Mouse (Mus musculus) myocyte (in vitro differentiated cells): ENCODE measurements around the gene Slc30a1. TPM values are rescaled to one million over a fixed set of nuclear protein-coding genes. Genes with fewer than 3 reads are reported as not detected.

ENCODE experiments used
- H3K27me3 ChIP-seq: one replicate; pipeline ENCODE4 v1.6.1; 2011; ENCODE audit not compliant: control insufficient read depth, insufficient read depth, insufficient read length
- H3K36me3 ChIP-seq: one replicate; pipeline ENCODE4 v1.6.1; 2011; ENCODE audit not compliant: control insufficient read depth, insufficient read depth
- H3K4me2 ChIP-seq: one replicate; pipeline ENCODE4 v1.6.1; 2011; ENCODE audit warnings: low read depth, control low read depth
- H3K4me3 ChIP-seq: one replicate; pipeline ENCODE4 v1.5.1; 2011; ENCODE audit warnings: mild to moderate bottlenecking, control low read depth, moderate library complexity
- H3K79me2 ChIP-seq: one replicate; pipeline ENCODE4 v1.6.1; 2011; ENCODE audit not compliant: control insufficient read depth, insufficient read depth
- H3ac ChIP-seq: one replicate; pipeline ENCODE4 v1.6.1; 2011; ENCODE audit not compliant: control insufficient read depth, insufficient read length
- CEBPB ChIP-seq: IDR thresholded peaks from 2 replicates; pipeline ENCODE4 v1.6.1; 2011; ENCODE audit warnings: mild to moderate bottlenecking, moderate library complexity; ENCODE audit not compliant: poor library complexity, insufficient read depth, severe bottlenecking
- E2F4 ChIP-seq: IDR thresholded peaks from one replicate; pipeline ENCODE4 v1.6.1; 2011; ENCODE audit warnings: mild to moderate bottlenecking, control low read depth, moderate library complexity; ENCODE audit not compliant: insufficient read depth
- MAX ChIP-seq: IDR thresholded peaks from one replicate; pipeline ENCODE4 v1.6.1; 2011; ENCODE audit warnings: low read depth, mild to moderate bottlenecking, control low read depth
- MYOD1 ChIP-seq, 3 experiments: IDR thresholded peaks; one replicate each; pipeline ENCODE4 v1.6.1; 2011; ENCODE audit warnings: control low read depth in 2 of 3, low read depth in 2 of 3, mild to moderate bottlenecking in 2 of 3, moderate library complexity in 1 of 3; ENCODE audit not compliant: insufficient read length in 2 of 3, control insufficient read depth in 1 of 3
- MYOG ChIP-seq, 3 experiments: IDR thresholded peaks; one replicate each; pipeline ENCODE4 v1.6.1; 2011; ENCODE audit warnings: control low read depth in 2 of 3, low read depth in 2 of 3, mild to moderate bottlenecking in 2 of 3; ENCODE audit not compliant: insufficient read length in 2 of 3, control insufficient read depth in 1 of 3, insufficient read depth in 1 of 3
- POLR2A ChIP-seq: IDR thresholded peaks from one replicate; pipeline ENCODE4 v1.6.1; 2011; ENCODE audit warnings: low read depth, mild to moderate bottlenecking, control low read depth, moderate library complexity; ENCODE audit not compliant: insufficient read length
- POLR2AphosphoS2 ChIP-seq: IDR thresholded peaks from one replicate; pipeline ENCODE4 v1.6.1; 2011; ENCODE audit warnings: low read depth, control low read depth; ENCODE audit not compliant: insufficient read length
- REST ChIP-seq: IDR thresholded peaks from one replicate; pipeline ENCODE4 v1.6.1; 2011; ENCODE audit warnings: mild to moderate bottlenecking, control low read depth, moderate library complexity; ENCODE audit not compliant: insufficient read depth, insufficient read length
- SRF ChIP-seq: IDR thresholded peaks from one replicate; pipeline ENCODE4 v1.6.1; 2011; ENCODE audit warnings: low read depth; ENCODE audit not compliant: control insufficient read depth, insufficient read length
- TCF12 ChIP-seq: IDR thresholded peaks from one replicate; pipeline ENCODE4 v1.6.1; 2011; ENCODE audit warnings: mild to moderate bottlenecking, control low read depth; ENCODE audit not compliant: poor library complexity, insufficient read depth, severe bottlenecking
- TCF3 ChIP-seq: IDR thresholded peaks from one replicate; pipeline ENCODE4 v1.6.1; 2011; ENCODE audit warnings: low read depth, control low read depth; ENCODE audit not compliant: insufficient read length
- USF1 ChIP-seq: IDR thresholded peaks from one replicate; pipeline ENCODE4 v1.6.1; 2011; ENCODE audit warnings: low read depth, mild to moderate bottlenecking, control low read depth, moderate library complexity
- polyA plus RNA-seq: library from polyadenylated mRNA; unstranded; fragments of >200 nt; fragmentation: generic; extraction: Trizol; gene quantifications from one replicate; pipeline ENCODE4 v1.2.1, GENCODE M21; 2012; ENCODE audit warnings: missing spikeins

Gene Slc30a1
- polyA plus RNA-seq, 1 experiment = 3.9 TPM

DNA sequence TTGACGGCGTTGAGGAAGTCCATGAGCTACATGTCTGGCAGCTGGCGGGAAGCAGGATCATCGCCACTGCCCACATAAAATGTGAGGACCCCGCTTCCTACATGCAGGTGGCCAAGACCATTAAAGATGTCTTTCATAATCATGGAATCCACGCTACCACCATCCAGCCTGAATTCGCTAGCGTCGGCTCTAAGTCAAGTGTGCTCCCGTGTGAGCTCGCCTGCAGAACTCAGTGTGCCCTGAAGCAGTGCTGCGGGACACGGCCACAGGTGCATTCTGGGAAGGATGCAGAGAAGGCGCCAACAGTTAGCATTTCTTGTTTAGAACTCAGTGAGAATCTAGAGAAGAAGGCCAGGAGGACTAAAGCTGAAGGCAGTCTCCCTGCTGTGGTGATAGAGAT lies 2.7 kb downstream of the Slc30a1 start:
- Histone ChIP-seq H3K36me3 (peaks cover 5% of the 10 kb centered on the region), H3K79me2 (peaks cover 17% of the 10 kb centered on the region), H3K27me3 (no peaks in the 10 kb centered on the region), H3K4me2 (no peak overlapping the region), H3K4me3 (no peak overlapping the region), H3ac (no peak overlapping the region)
- TF ChIP-seq SRF = no peak
- TF ChIP-seq REST = no peak
- TF ChIP-seq MYOD1 (IDR thresholded peaks at IDR 0.05; ENCODE audit: control insufficient read depth in 1 of 3, insufficient read length in 2 of 3, low read depth in 2 of 3) = no peak

DNA sequence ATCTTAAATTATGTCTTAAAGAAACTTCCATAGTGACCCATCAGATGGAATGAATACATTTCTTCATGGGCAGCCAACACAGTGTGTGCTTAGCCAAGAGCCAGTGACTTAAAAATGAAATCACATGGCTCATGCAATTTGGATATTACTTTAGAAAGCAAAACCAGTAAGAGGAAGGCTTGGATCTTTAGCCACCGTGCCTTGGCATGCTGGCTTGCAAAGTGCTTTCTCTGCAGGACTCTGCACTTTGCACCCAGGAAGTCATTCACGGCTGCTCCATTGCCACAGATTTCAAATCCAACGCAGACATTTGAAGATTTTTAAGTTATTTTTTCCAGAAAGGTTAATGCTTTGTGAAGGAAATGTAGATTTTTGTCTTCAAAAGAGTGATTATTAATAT lies 4.1 kb downstream of the Slc30a1 start:
- no peak for TF ChIP-seq CEBPB
- TF ChIP-seq MYOG (IDR thresholded peaks at IDR 0.05; ENCODE audit: control insufficient read depth in 1 of 3, insufficient read depth in 1 of 3, insufficient read length in 2 of 3, low read depth in 2 of 3) = no peak
- TF ChIP-seq REST = no peak
- no peak for TF ChIP-seq TCF3
- TF ChIP-seq SRF = no peak
- no peak for TF ChIP-seq USF1
- no peak for TF ChIP-seq E2F4
- TF ChIP-seq POLR2AphosphoS2 = no peak
- no peak for TF ChIP-seq MAX
- no peak for TF ChIP-seq MYOD1 (IDR thresholded peaks at IDR 0.05; ENCODE audit: control insufficient read depth in 1 of 3, insufficient read length in 2 of 3, low read depth in 2 of 3)
- no peak for TF ChIP-seq TCF12
- no peak for TF ChIP-seq POLR2A
- Histone ChIP-seq H3K79me2 (peaks cover 17% of the 10 kb centered on the region), H3ac (no peak overlapping the region), H3K27me3 (no peaks in the 10 kb centered on the region), H3K4me3 (no peak overlapping the region), H3K4me2 (no peak overlapping the region), H3K36me3 (peaks cover 5% of the 10 kb centered on the region)

GRCm38 (mm10) chr1:191911067-191911668 lies 4.6 kb downstream of the Slc30a1 start:
- Histone ChIP-seq H3K27me3 (no peaks in the 10 kb centered on the region), H3K79me2 (peaks cover 17% of the 10 kb centered on the region), H3K4me2 (no peak overlapping the region), H3K4me3 (no peak overlapping the region), H3ac (no peak overlapping the region), H3K36me3 (peaks cover 5% of the 10 kb centered on the region)
- no peak for TF ChIP-seq MYOG (IDR thresholded peaks at IDR 0.05; ENCODE audit: control insufficient read depth in 1 of 3, insufficient read depth in 1 of 3, insufficient read length in 2 of 3, low read depth in 2 of 3)
- TF ChIP-seq TCF3 = no peak
- no peak for TF ChIP-seq USF1
- no peak for TF ChIP-seq MAX
- TF ChIP-seq CEBPB = no peak
- no peak for TF ChIP-seq REST
- TF ChIP-seq E2F4 = no peak
- TF ChIP-seq TCF12 = no peak
- no peak for TF ChIP-seq MYOD1 (IDR thresholded peaks at IDR 0.05; ENCODE audit: control insufficient read depth in 1 of 3, insufficient read length in 2 of 3, low read depth in 2 of 3)
- TF ChIP-seq POLR2AphosphoS2 = no peak
- no peak for TF ChIP-seq SRF
- no peak for TF ChIP-seq POLR2A

DNA sequence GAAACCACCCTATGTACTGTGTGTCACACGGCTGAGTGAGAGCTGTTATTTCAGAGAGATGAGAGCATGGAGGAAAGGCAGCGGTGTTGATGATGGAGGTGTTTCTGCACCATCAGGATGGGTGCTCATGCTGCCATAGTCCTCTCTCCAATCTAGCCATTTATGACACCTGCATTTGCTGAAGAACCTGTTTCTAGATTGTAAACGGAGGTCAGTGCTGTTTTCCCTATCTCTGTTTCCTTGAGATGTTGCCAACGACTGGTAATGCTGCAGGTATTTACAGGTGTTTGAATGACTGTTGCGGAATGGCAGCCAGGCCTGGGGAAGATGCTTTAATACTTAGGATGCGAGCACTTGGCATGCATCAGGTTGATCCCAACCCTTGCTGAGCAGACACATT lies 8.1 kb downstream of the Slc30a1 start:
- H3K4me3 ChIP-seq = no peak overlapping the region
- H3K4me2 ChIP-seq = no peak overlapping the region
- no peak for TF ChIP-seq TCF3
- no peak for TF ChIP-seq POLR2A
- no peak for TF ChIP-seq USF1
- TF ChIP-seq MYOG (IDR thresholded peaks at IDR 0.05; ENCODE audit: control insufficient read depth in 1 of 3, insufficient read depth in 1 of 3, insufficient read length in 2 of 3, low read depth in 2 of 3) = no peak
- TF ChIP-seq POLR2AphosphoS2 = no peak
- no peak for TF ChIP-seq REST
- H3K79me2 ChIP-seq = peaks cover 5% of the 10 kb centered on the region
- no peaks in the 10 kb centered on the region for H3K27me3 ChIP-seq
- no peaks in the 10 kb centered on the region for H3K36me3 ChIP-seq
- no peak overlapping the region for H3ac ChIP-seq

GRCm38 (mm10) chr1:191915586-191915985 lies 9.0 kb downstream of the Slc30a1 start:
- Histone ChIP-seq H3K4me3 (no peak overlapping the region), H3ac (no peak overlapping the region), H3K4me2 (no peak overlapping the region), H3K36me3 (no peaks in the 10 kb centered on the region), H3K27me3 (no peaks in the 10 kb centered on the region), H3K79me2 (peaks cover 5% of the 10 kb centered on the region)
- peak in 1 of 3 experiments; percentile 35 for TF ChIP-seq MYOG (IDR thresholded peaks at IDR 0.05; ENCODE audit: control insufficient read depth in 1 of 3, insufficient read depth in 1 of 3, insufficient read length in 2 of 3, low read depth in 2 of 3)
- TF ChIP-seq POLR2AphosphoS2 = no peak
- no peak for TF ChIP-seq MAX
- no peak for TF ChIP-seq E2F4
- no peak for TF ChIP-seq SRF
- no peak for TF ChIP-seq TCF12
- no peak for TF ChIP-seq REST
- TF ChIP-seq POLR2A = no peak
- no peak for TF ChIP-seq TCF3
- TF ChIP-seq MYOD1 (IDR thresholded peaks at IDR 0.05; ENCODE audit: control insufficient read depth in 1 of 3, insufficient read length in 2 of 3, low read depth in 2 of 3) = peak in 2 of 3 experiments; percentile 61 to 66
- TF ChIP-seq CEBPB = no peak
- no peak for TF ChIP-seq USF1
